Mouse (Mus musculus): Measurements from ENCODE around the gene Syn1. TPM values are rescaled to one million over a fixed set of nuclear protein-coding genes. Genes with fewer than 3 reads are reported as not detected.

Gene Syn1
- 2.3 and 3.1 TPM in 2 replicates for total RNA-seq (2023)

GRCm38 (mm10) chrX:20920844-20921364 is at the start of gene Syn1:
TSS of gene Syn1 (minus strand) at chrX:20921004.

GRCm38 (mm10) chrX:20961477-20962378 is 40.9 kb upstream of the Syn1 start, which contains the start of gene Uxt:
TSS of gene Uxt (minus strand) at chrX:20962017.

GRCm38 (mm10) chrX:20950191-20950880 is 29.5 kb upstream of the Syn1 start, which contains the start of gene Elk1:
TSS of gene Elk1 (minus strand) at chrX:20950608.

GRCm38 (mm10) chrX:20931364-20931763 is 10.6 kb upstream of the Syn1 start, which contains the start of gene Cfp:
TSS of gene Cfp (minus strand) at chrX:20931555.

GRCm38 (mm10) chrX:20869962-20870513 is 50.8 kb downstream of the Syn1 start, which contains the start of gene Timp1:
TSS of gene Timp1 (plus strand) at chrX:20870166.

Other genes starting within 250 kb of the Syn1 start
- gene Cdk16, start 233.1 kb downstream of the Syn1 start, total RNA-seq (2023) = 38.1 and 50.6 TPM in 2 replicates
- 4.4 and 5.4 TPM in 2 replicates for gene Usp11, start 217.1 kb downstream of the Syn1 start, total RNA-seq (2023)
- 55.6 and 74.8 TPM in 2 replicates for gene Araf, start 123.2 kb downstream of the Syn1 start, total RNA-seq (2023)
- gene Timp1, start 50.8 kb downstream of the Syn1 start, total RNA-seq (2023) = not detected in 2 replicates
- gene Cfp, start 10.6 kb upstream of the Syn1 start, total RNA-seq (2023) = 243 and 259 TPM in 2 replicates
- gene Elk1, start 29.6 kb upstream of the Syn1 start, total RNA-seq (2023) = 14.2 and 14.5 TPM in 2 replicates
- gene Uxt, start 41.0 kb upstream of the Syn1 start, total RNA-seq (2023) = 27.9 and 31.6 TPM in 2 replicates
- gene Zfp182, start 141.3 kb upstream of the Syn1 start, total RNA-seq (2023) = 8.9 and 12.8 TPM in 2 replicates
- not detected in 2 replicates for gene Spaca5, start 147.4 kb upstream of the Syn1 start, total RNA-seq (2023)
- not detected in 2 replicates for gene Zfp300, start 168.5 kb upstream of the Syn1 start, total RNA-seq (2023)
- not detected in 2 replicates for gene Ssxa1, start 194.8 kb upstream of the Syn1 start, total RNA-seq (2023)

All from neutrophil, adult 65 days (primary cell).